Mouse (Mus musculus): ENCODE measurements at regions not wholly inside any gene's neighbourhood (a gene's known extent, or its start where the extent isn't known, plus 50 kb on each side); places are given as distances from the start of the nearest gene placed in this dataset.

DNA sequence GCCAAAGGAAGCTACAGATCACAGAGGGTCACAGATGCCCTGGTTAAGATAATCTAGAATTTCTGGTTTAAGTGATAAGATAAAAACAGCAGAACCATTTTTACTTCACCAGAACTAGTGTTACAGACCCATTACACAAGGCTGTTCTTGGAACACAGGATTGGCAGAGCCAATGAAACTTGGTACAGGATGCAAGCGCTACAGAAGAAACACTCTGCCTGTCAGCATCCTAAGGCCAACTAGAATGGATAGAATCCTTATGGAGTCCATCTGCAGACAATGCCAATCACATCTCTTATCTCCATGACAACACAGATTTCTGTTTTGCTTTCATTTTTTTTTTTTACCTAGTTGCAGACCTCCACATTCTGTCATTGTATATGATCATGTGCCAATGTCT, 759.4 kb upstream of the Stxbp6 start:
- DNase-seq: peak; percentile 4

DNA sequence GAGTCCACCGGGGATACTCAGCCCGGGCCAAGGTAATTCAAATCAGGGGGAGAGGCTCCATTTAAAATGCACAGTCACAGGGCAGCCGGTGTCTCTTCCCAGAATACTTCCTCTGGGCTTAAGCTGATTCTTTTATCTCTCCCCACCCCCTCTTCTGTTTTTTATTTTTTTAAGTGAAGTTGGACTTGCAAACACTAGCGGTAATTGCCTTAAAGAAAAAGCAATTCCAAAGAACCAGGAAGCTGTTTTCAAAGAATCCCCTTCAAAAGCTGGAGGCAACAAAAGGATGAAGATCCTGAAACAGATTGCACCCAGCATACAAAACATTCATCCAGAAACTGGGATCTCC, 758.9 kb upstream of the Stxbp6 start:
- DNase-seq: peak; percentile 6

DNA sequence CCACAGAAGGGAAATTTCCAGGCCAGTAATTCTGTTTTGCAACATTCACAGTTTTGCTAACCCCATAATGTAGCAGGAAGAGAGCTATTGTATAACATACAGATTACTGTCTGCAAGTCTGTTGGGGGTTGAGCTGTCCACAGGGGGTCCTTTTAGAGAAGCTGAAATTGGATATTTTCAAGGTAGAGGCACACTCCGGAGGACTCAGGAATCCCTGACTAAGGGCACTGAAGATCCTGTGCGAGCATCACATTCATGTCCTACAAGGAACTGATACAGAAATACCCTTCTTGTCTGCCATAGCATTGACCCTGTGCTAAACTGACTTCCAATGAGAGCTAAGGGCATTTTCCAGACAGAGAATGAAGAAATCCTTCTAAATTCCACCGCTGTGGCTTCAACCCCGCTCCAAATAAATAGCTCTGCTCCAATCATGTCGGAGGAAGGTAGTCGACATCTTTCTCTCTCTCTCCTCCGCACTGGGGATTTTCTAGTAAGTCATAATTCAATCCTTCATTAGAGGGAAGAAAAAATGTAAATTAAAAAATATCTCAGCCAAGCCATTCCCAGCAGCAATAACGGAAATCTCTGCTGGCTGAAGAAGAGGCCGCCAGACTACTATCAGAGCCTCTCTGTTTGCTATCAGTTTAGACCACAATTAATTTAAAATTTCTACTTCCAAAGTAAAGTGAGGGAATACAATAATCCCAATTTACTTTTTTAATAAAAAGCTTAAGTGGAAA, 758.3 kb upstream of the Stxbp6 start:
- DNase-seq: no peak

DNA sequence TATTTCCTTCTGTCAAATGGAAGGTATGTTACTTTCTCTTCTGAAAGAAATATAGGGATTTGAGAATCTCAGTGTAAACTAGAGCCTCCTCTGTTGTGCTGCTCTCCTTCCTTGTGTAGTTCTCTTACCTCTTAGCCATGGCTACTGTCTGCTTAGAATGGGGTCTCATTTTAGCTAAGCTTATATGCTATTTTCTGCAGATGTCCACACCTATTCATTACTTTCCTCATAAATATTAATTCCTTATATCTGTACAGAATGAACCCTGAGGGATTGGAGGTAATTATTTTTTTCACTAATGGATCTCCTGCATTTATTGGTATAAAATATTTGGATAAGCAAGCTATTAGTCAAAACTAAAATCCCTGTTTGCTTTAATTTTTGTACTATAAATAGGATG, 750.4 kb upstream of the Stxbp6 start:
- DNase-seq: no peak

Data from retina, postnatal 1 day (tissue).